Mouse (Mus musculus) lung, adult 2 months (tissue): ENCODE data around the gene 1110032A03Rik. TPM values are rescaled to one million over a fixed set of nuclear protein-coding genes. Genes with fewer than 3 reads are reported as not detected.

Source experiments
- DNase-seq: peaks from one replicate; pipeline ENCODE4 v3.0.0; 2022
- H3K4me1 ChIP-seq: fragments of 200-500 bp; 2 replicates; pipeline ENCODE4 v1.6.1; 2011; ENCODE audit warnings: low read length; ENCODE audit not compliant: control insufficient read depth, insufficient read depth
- H3K4me3 ChIP-seq: fragments of 200-500 bp; replicated peaks from 2 replicates; pipeline ENCODE3; 2011; ENCODE audit warnings: low read depth, mild to moderate bottlenecking, control low read depth, low read length; ENCODE audit errors: extremely low read depth
- CTCF ChIP-seq: fragments of 200-500 bp; IDR thresholded peaks from 2 replicates; pipeline ENCODE4 v1.5.1; 2011; ENCODE audit warnings: mild to moderate bottlenecking, low read length, control low read depth; ENCODE audit not compliant: insufficient read depth
- POLR2A ChIP-seq: fragments of 200-500 bp; IDR thresholded peaks from 2 replicates; pipeline ENCODE4 v1.6.1; 2011; ENCODE audit warnings: low read depth, mild to moderate bottlenecking, control low read depth, low read length, borderline replicate concordance; ENCODE audit errors: extremely low read depth
- WGBS: fragments of 180-500 bp; shearing (Covaris S2); methylation state at CpG from one replicate; pipeline ENCODE4 v1.1.7; 2018; 5-methylcytosine and 5-hydroxymethylcytosine counted together
- polyA plus RNA-seq: library from polyadenylated mRNA; depleted of rRNA; stranded (reverse); fragments of >200 nt; gene quantifications from 2 replicates; pipeline ENCODE4 v1.2.3, GENCODE M21; 2012; rRNA removed

Gene 1110032A03Rik
- polyA plus RNA-seq, result 46.1 and 59.7 TPM in 2 replicates

- H3K4me1 ChIP-seq, result peaks cover 13% of the 10 kb centered on the region
- peak; percentile 57; the same call in 1 of the 2 replicates for TF ChIP-seq POLR2A
- TF ChIP-seq CTCF, result no peak
- peak within 1 kb of the TSS; percentile 89 for H3K4me3 ChIP-seq
- DNase-seq, result peak; percentile 92
- under 1% methylated on average over 51 of the region's 51 CpGs for WGBS
Observed at GRCm38 (mm10) chr9:50774991-50775612, at the start of gene 1110032A03Rik, which contains the start of gene Alg9. Gene 1110032A03Rik, minus strand, starts transcription at chr9:50775520. Gene Alg9, plus strand, starts transcription at chr9:50775019.

- TF ChIP-seq CTCF (no peak), POLR2A (no peak)
- Histone ChIP-seq H3K4me1 (no peaks in the 10 kb centered on the region), H3K4me3 (no peak overlapping the region)
- WGBS, result 87% methylated on average over 11 of the region's 11 CpGs
- DNase-seq, result no peak
Observed at GRCm38 (mm10) chr9:50823779-50824453, 48.6 kb upstream of the 1110032A03Rik start.

- Histone ChIP-seq H3K4me1 (no peaks in the 10 kb centered on the region), H3K4me3 (no peak overlapping the region)
- DNase-seq, result no peak
- TF ChIP-seq CTCF (no peak), POLR2A (no peak)
- 94% methylated on average over 5 of the region's 5 CpGs for WGBS
Observed at GRCm38 (mm10) chr9:50822216-50822615, 46.9 kb upstream of the 1110032A03Rik start.

GRCm38 (mm10) chr9:50821651-50822050 lies 46.3 kb upstream of the 1110032A03Rik start:
- Histone ChIP-seq H3K4me3 (no peak overlapping the region), H3K4me1 (no peaks in the 10 kb centered on the region)
- 93% methylated on average over 6 of the region's 6 CpGs for WGBS
- DNase-seq, result no peak
- TF ChIP-seq CTCF, result no peak
- no peak for TF ChIP-seq POLR2A

GRCm38 (mm10) chr9:50819716-50820115 lies 44.4 kb upstream of the 1110032A03Rik start:
- H3K4me3 ChIP-seq, result no peak overlapping the region
- TF ChIP-seq CTCF (no peak), POLR2A (no peak)
- WGBS, result 88% methylated on average over 6 of the region's 6 CpGs
- DNase-seq, result no peak
- H3K4me1 ChIP-seq, result no peaks in the 10 kb centered on the region

GRCm38 (mm10) chr9:50818050-50818449 lies 42.7 kb upstream of the 1110032A03Rik start:
- 70% methylated on average over 6 of the region's 6 CpGs for WGBS
- no peak overlapping the region for H3K4me3 ChIP-seq
- no peak for TF ChIP-seq CTCF
- no peak for TF ChIP-seq POLR2A
- no peak for DNase-seq
- H3K4me1 ChIP-seq, result no peaks in the 10 kb centered on the region

DNA sequence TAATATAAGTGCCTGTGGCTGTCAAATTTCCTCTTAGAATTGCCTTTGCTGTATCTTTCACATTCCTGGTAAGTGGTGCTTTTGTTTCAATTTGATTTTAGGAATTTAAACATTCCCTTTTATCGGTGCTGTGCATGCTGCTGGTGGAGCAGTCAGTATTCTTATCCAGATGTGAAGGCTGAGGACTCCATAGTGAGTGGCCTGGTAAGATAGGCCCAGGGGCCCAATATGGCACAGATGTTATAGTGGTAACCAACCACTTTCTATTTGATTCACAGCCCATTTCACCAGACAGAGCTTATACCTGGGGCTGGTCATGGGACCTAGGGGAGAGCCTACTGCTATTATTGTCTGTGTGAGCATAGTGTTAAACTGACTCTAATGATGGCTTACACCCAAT lies 41.2 kb upstream of the 1110032A03Rik start:
- Histone ChIP-seq H3K4me1 (no peaks in the 10 kb centered on the region), H3K4me3 (no peak overlapping the region)
- 80% methylated on average over 1 of the region's 1 CpGs for WGBS
- TF ChIP-seq POLR2A (no peak), CTCF (no peak)
- DNase-seq, result no peak

DNA sequence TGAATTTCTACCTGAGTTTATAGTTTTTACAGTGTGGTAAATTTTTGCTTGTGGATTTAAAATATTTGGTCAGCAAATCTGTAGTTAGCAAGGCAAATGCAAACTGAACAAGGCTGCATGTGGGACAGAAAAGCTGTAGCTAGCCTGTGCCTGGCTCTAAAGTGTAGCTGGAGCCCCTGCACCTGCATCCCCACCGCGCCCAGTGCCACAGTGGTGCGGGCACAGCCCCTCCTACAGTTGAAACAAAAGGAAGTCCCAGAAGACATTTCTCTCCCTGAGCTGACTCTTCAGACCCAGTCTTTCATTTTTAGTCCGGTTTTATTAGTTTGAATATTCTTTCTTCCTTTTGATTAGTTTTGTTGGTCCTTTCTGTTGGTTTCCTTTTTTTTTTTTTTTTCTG lies 40.3 kb upstream of the 1110032A03Rik start:
- no peak for DNase-seq
- H3K4me3 ChIP-seq, result no peak overlapping the region
- WGBS, result 80% methylated on average over 4 of the region's 4 CpGs
- no peaks in the 10 kb centered on the region for H3K4me1 ChIP-seq
- TF ChIP-seq CTCF (no peak), POLR2A (no peak)

DNA sequence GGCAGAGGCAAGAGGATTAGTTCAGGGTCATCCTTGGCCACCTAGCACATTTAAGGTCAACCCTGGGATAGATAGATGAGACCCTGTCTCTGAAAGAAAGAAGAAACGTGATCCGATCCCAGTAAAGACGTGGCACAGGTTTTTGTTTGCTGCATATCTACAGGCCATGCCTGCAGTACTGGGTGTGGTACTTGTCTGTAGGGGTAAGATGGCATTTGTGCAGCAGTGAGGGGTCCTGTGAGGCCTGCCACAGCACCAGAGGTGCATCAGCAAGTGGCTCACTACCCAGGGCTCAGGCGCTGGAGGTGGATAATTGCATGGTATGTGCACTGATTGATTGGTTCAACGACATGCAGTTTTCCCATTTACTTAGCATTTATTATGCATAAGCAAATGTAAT lies 38.5 kb upstream of the 1110032A03Rik start:
- no peak for DNase-seq
- TF ChIP-seq POLR2A (no peak), CTCF (no peak)
- no peaks in the 10 kb centered on the region for H3K4me1 ChIP-seq
- H3K4me3 ChIP-seq, result no peak overlapping the region
- WGBS, result 96% methylated on average over 5 of the region's 5 CpGs

GRCm38 (mm10) chr9:50811746-50812145 lies 36.4 kb upstream of the 1110032A03Rik start:
- no peak overlapping the region for H3K4me3 ChIP-seq
- DNase-seq, result no peak
- no peaks in the 10 kb centered on the region for H3K4me1 ChIP-seq
- TF ChIP-seq CTCF (no peak), POLR2A (no peak)
- WGBS, result 87% methylated on average over 2 of the region's 2 CpGs
